Mouse (Mus musculus) cerebellum, adult 9-10 months (tissue): Measurements from ENCODE around the gene Slc8a2.

Experiments used
- DNase-seq: peaks from one replicate; pipeline ENCODE4 v3.0.0; 2022

Slc8a2 gene

GRCm38 (mm10) chr7:16125829-16126228, 3.8 kb upstream of the Slc8a2 start:
- DNase-seq = no peak

- DNase-seq = peak; percentile 95
Measured at GRCm38 (mm10) chr7:16128344-16128743, 1.3 kb upstream of the Slc8a2 start.

- DNase-seq = no peak
Measured at GRCm38 (mm10) chr7:16128899-16129298, 727 bp upstream of the Slc8a2 start.

GRCm38 (mm10) chr7:16129846-16130691, 443 bp downstream of the Slc8a2 start:
- DNase-seq = peak; percentile 80

GRCm38 (mm10) chr7:16130956-16131634, 1.5 kb downstream of the Slc8a2 start:
- peak; percentile 69 for DNase-seq

GRCm38 (mm10) chr7:16132161-16132581, 2.5 kb downstream of the Slc8a2 start:
- DNase-seq = peak; percentile 80

- DNase-seq = peak; percentile 50
Measured at GRCm38 (mm10) chr7:16132926-16133325, 3.3 kb downstream of the Slc8a2 start.

GRCm38 (mm10) chr7:16133691-16134090, 4.1 kb downstream of the Slc8a2 start:
- no peak for DNase-seq

- DNase-seq = peak; percentile 47
Measured at GRCm38 (mm10) chr7:16134951-16135392, 5.3 kb downstream of the Slc8a2 start.

- DNase-seq = peak; percentile 80
Measured at GRCm38 (mm10) chr7:16146489-16147410, 17.1 kb downstream of the Slc8a2 start.

GRCm38 (mm10) chr7:16147643-16148042, 18.0 kb downstream of the Slc8a2 start:
- DNase-seq = no peak

- peak; percentile 98 for DNase-seq
Measured at GRCm38 (mm10) chr7:16149241-16149640, 19.6 kb downstream of the Slc8a2 start.

GRCm38 (mm10) chr7:16150191-16151145, 20.8 kb downstream of the Slc8a2 start:
- DNase-seq = no peak

GRCm38 (mm10) chr7:16153522-16153921, 23.9 kb downstream of the Slc8a2 start:
- peak; percentile 85 for DNase-seq

- DNase-seq = no peak
Measured at GRCm38 (mm10) chr7:16155132-16155872, 25.7 kb downstream of the Slc8a2 start.

GRCm38 (mm10) chr7:16156105-16156714, 26.6 kb downstream of the Slc8a2 start:
- DNase-seq = no peak

- no peak for DNase-seq
Measured at GRCm38 (mm10) chr7:16158735-16159134, 29.1 kb downstream of the Slc8a2 start.

- DNase-seq = peak; percentile 54
Measured at GRCm38 (mm10) chr7:16160702-16161101, 31.1 kb downstream of the Slc8a2 start.

- DNase-seq = no peak
Measured at GRCm38 (mm10) chr7:16161302-16161701, 31.7 kb downstream of the Slc8a2 start.

- no peak for DNase-seq
Measured at GRCm38 (mm10) chr7:16162036-16162435, 32.4 kb downstream of the Slc8a2 start.
